Mouse (Mus musculus) retina, postnatal 7 days (tissue): Measurements from ENCODE around the gene Bace2.

Experiments
- DNase-seq: peaks from one replicate; pipeline ENCODE4 v3.0.0-alpha.2; 2012; ENCODE audit warnings: low read depth, low spot score

Bace2 gene

GRCm38 (mm10) chr16:97467472-97467871 is 110.9 kb downstream of the Bace2 start:
- no peak for DNase-seq

DNA sequence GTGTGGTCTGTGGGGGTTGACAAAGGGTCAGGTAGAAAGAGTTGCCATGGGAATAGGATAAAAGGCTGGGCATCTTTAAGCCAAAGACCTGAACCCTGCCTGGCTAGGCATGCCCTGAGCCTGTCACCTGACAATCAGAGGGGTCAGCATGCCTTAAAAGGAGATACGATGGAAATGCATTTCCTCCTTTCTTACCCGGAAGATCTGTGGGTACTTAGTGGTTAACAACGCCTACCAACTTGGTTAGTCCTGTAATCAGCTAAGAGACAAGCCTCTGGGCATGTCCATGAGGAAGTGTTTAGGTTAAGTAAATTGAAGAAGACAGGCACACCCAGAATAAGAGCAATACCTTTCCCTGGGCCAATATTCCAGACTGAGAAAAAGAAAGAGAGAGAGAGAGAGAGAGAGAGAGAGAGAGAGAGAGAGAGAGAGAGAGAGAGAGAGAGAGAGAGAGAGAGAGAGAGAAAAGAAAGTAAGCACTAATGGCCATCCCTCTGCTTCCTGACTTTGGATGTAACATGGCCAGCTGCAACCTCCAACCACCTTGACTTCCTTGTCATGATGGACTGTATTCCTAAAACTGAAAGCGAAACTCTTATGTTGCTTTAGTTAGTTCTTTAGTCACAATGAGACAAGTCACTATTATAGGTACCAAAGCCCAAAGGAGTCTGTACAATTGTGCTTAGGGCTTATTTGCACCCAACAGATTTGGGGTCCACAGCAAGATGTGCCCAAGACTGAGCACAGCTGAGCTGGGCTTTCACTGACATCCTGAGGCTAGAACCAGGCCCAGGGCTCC is 111.7 kb downstream of the Bace2 start:
- no peak for DNase-seq

DNA sequence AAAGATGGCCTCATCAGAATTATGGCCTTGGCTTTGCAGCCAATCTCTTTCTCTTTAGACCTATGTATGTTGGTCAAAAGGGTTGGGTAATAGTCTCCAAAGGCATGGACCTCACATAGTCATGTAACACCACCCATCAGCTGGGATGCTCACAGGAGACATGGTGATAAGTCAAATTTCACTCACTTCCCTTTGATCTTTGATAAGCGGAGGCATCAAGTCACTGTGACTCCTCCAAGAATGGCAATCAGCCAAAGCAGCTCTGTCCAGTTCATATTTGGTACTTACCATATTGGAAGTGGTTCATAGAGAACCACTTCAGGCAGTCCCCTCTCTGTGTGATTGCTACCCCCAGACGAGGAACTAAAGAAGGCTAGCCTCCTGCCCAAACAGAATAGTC is 118.1 kb downstream of the Bace2 start:
- DNase-seq, result no peak

DNA sequence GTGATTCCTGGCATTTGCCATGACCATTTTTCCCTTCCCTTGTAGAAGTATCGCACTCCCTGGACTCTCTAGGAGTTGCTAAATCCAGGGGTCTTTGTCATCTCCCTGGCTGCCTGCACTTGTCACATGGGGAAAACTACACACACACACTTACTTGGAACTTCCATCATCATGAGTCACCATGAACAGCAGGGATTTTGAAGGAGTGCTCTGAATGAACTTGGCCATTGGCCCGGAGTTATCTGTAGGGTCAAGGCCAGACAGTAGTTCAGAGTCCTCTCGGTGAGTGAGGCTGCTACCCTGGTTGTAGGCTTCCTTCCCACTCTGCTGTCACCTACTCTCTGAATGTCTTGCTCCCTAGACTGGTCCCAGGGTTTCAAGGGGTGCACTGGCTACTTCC is 119.0 kb downstream of the Bace2 start:
- no peak for DNase-seq

- DNase-seq, result no peak
Observed at GRCm38 (mm10) chr16:97476524-97476923, 120.0 kb downstream of the Bace2 start.

GRCm38 (mm10) chr16:97478655-97479054 is 122.1 kb downstream of the Bace2 start:
- no peak for DNase-seq

DNA sequence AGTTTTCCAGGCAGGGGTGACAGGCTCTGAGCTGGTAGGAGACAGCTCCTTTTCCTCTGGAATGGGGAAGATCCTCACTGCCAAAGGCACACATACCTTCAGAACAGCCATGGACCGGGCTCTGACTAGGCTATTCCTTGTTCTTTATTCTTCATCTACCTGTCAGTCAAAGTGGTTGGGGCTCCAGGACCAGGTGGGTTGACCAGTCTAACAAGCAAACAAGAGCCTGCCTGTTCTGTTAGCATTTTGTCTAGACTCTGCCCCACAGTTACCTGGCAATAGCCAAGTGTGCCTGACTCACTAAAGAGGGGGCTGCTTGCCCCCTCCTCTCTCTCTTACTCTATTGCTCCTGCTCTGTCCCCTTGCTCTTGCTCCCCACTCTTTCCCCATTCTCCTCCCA is 135.8 kb downstream of the Bace2 start:
- DNase-seq, result no peak
